Mouse (Mus musculus): ENCODE measurements at regions not wholly inside any gene's neighbourhood (a gene's known extent, or its start where the extent isn't known, plus 50 kb on each side); places are given as distances from the start of the nearest gene placed in this dataset.

GRCm38 (mm10) chr6:100100565-100101133, 186.6 kb downstream of the Rybp start:
- DNase-seq (ENCODE audit: low spot score in 2 of 2) = no peak

- no peak for DNase-seq (ENCODE audit: low spot score in 2 of 2)
Observed at GRCm38 (mm10) chr6:100096393-100097125, 190.7 kb downstream of the Rybp start.

- peak in 1 of 2 experiments; percentile 36 for DNase-seq (ENCODE audit: low spot score in 2 of 2)
Observed at GRCm38 (mm10) chr6:100094653-100095217, 192.6 kb downstream of the Rybp start.

- DNase-seq (ENCODE audit: low spot score in 2 of 2) = no peak
Observed at GRCm38 (mm10) chr6:100092870-100093269, 194.4 kb downstream of the Rybp start.

- DNase-seq (ENCODE audit: low spot score in 2 of 2) = no peak
Observed at GRCm38 (mm10) chr6:100091815-100092214, 195.5 kb downstream of the Rybp start.

GRCm38 (mm10) chr6:100088576-100088975, 198.7 kb downstream of the Rybp start:
- no peak for DNase-seq (ENCODE audit: low spot score in 2 of 2)

GRCm38 (mm10) chr6:100086807-100087206, 200.5 kb downstream of the Rybp start:
- no peak for DNase-seq (ENCODE audit: low spot score in 2 of 2)

- DNase-seq (ENCODE audit: low spot score in 2 of 2) = no peak
Observed at GRCm38 (mm10) chr6:100085981-100086380, 201.3 kb downstream of the Rybp start.

GRCm38 (mm10) chr6:100083868-100084477, 203.3 kb downstream of the Rybp start:
- DNase-seq (ENCODE audit: low spot score in 2 of 2) = no peak

GRCm38 (mm10) chr6:100083127-100083526, 204.2 kb downstream of the Rybp start:
- DNase-seq (ENCODE audit: low spot score in 2 of 2) = no peak

GRCm38 (mm10) chr6:100074672-100075335, 212.5 kb downstream of the Rybp start:
- no peak for DNase-seq (ENCODE audit: low spot score in 2 of 2)

- no peak for DNase-seq (ENCODE audit: low spot score in 2 of 2)
Observed at GRCm38 (mm10) chr6:100072261-100072968, 214.9 kb downstream of the Rybp start.

GRCm38 (mm10) chr6:100069151-100069550, 218.1 kb downstream of the Rybp start:
- DNase-seq (ENCODE audit: low spot score in 2 of 2) = no peak

- DNase-seq (ENCODE audit: low spot score in 2 of 2) = no peak
Observed at GRCm38 (mm10) chr6:100067273-100067672, 220.0 kb downstream of the Rybp start.

- no peak for DNase-seq (ENCODE audit: low spot score in 2 of 2)
Observed at GRCm38 (mm10) chr6:100065586-100065985, 221.7 kb downstream of the Rybp start.

GRCm38 (mm10) chr6:100062961-100063360, 224.3 kb downstream of the Rybp start:
- no peak for DNase-seq (ENCODE audit: low spot score in 2 of 2)

GRCm38 (mm10) chr6:100059803-100060202, 227.5 kb downstream of the Rybp start:
- no peak for DNase-seq (ENCODE audit: low spot score in 2 of 2)

- no peak for DNase-seq (ENCODE audit: low spot score in 2 of 2)
Observed at GRCm38 (mm10) chr6:100055980-100056379, 231.3 kb downstream of the Rybp start.

- no peak for DNase-seq (ENCODE audit: low spot score in 2 of 2)
Observed at GRCm38 (mm10) chr6:100052955-100053795, 234.1 kb downstream of the Rybp start.

GRCm38 (mm10) chr6:100052406-100052805, 234.9 kb downstream of the Rybp start:
- DNase-seq (ENCODE audit: low spot score in 2 of 2) = no peak

GRCm38 (mm10) chr6:100049036-100049435, 238.2 kb downstream of the Rybp start:
- DNase-seq (ENCODE audit: low spot score in 2 of 2) = no peak
